Mouse (Mus musculus) CH12.LX (cell line): ENCODE results near the gene Vwa5b1. TPM values are rescaled to one million over a fixed set of nuclear protein-coding genes. Genes with fewer than 3 reads are reported as not detected.

Experiments
- DNase-seq: peaks from one replicate; pipeline ENCODE4 v3.0.0-alpha.2; 2013; ENCODE audit errors: extremely low read depth
- H3K27ac ChIP-seq: 2 replicates; pipeline ENCODE4 v1.5.1; 2012; ENCODE audit warnings: low read depth, mild to moderate bottlenecking, control low read depth, moderate library complexity; ENCODE audit not compliant: insufficient read depth
- H3K27me3 ChIP-seq: replicated peaks from 2 replicates; pipeline ENCODE3; 2012; ENCODE audit warnings: inconsistent platforms
- H3K36me3 ChIP-seq, 2 experiments: replicated peaks in 1 of 2; 2 replicates each; pipeline versions ENCODE3 to v1.6.1; 2012; ENCODE audit warnings: inconsistent platforms in 1 of 2, low read length in 1 of 2, mild to moderate bottlenecking in 1 of 2, mixed read lengths in 1 of 2, moderate library complexity in 1 of 2; ENCODE audit not compliant: control insufficient read depth in 1 of 2, insufficient read depth in 1 of 2
- H3K4me1 ChIP-seq, 2 experiments: 2 replicates each; pipeline ENCODE4 v1.6.1; 2012; ENCODE audit warnings: inconsistent platforms in 1 of 2, moderate library complexity in 1 of 2; ENCODE audit not compliant: insufficient read depth in 2 of 2, control insufficient read depth in 1 of 2
- H3K4me2 ChIP-seq: 2 replicates; pipeline ENCODE4 v1.6.1; 2012; ENCODE audit warnings: low read depth, mild to moderate bottlenecking, control low read depth; ENCODE audit not compliant: poor library complexity, insufficient read depth, severe bottlenecking
- H3K4me3 ChIP-seq, 3 experiments: fragments of 150-350 bp in 1 of 3; sonication (generic) in 1 of 3; replicated peaks in 1 of 3; 2 replicates each; pipeline versions ENCODE3 to v1.5.1; 2011 to 2012; ENCODE audit warnings: low read depth in 2 of 3, low read length in 2 of 3, mild to moderate bottlenecking in 2 of 3, moderate library complexity in 2 of 3, control low read depth in 1 of 3, improper control_type of control experiment in 1 of 3, inconsistent platforms in 1 of 3, mixed read lengths in 1 of 3; ENCODE audit not compliant: poor library complexity in 1 of 3
- H3K79me2 ChIP-seq: replicated peaks from 2 replicates; pipeline ENCODE4 v1.6.1; 2012; ENCODE audit warnings: mild to moderate bottlenecking, moderate library complexity; ENCODE audit not compliant: control insufficient read depth, poor library complexity, insufficient read depth, severe bottlenecking; ENCODE audit errors: extremely low read depth
- H3K9ac ChIP-seq: 2 replicates; pipeline ENCODE4 v1.6.1; 2012; ENCODE audit warnings: low read depth, mild to moderate bottlenecking, control low read depth, moderate library complexity; ENCODE audit not compliant: insufficient read depth
- H3K9me3 ChIP-seq: replicated peaks from 2 replicates; pipeline ENCODE3; 2012; ENCODE audit warnings: low read length, inconsistent platforms, mixed read lengths
- CHD2 ChIP-seq: IDR thresholded peaks from 2 replicates; pipeline ENCODE4 v1.6.1; 2011; ENCODE audit warnings: low read length, improper control_type of control experiment
- CTCF ChIP-seq, 2 experiments: IDR thresholded peaks in 1 of 2; conservative IDR thresholded peaks in 1 of 2; 2 replicates each; pipeline ENCODE4 v1.5.1; 2011 to 2012; ENCODE audit warnings: low read depth in 2 of 2, low read length in 2 of 2, improper control_type of control experiment in 1 of 2, inconsistent platforms in 1 of 2, mild to moderate bottlenecking in 1 of 2, moderate library complexity in 1 of 2
- ELF1 ChIP-seq: IDR thresholded peaks from 2 replicates; pipeline ENCODE4 v1.6.1; 2014; ENCODE audit warnings: low read depth, mild to moderate bottlenecking, inconsistent platforms, low read length, improper control_type of control experiment
- GABPA ChIP-seq: IDR thresholded peaks from 2 replicates; pipeline ENCODE4 v1.6.1; 2012; ENCODE audit warnings: low read depth, low read length, improper control_type of control experiment, inconsistent platforms; ENCODE audit not compliant: insufficient replicate concordance
- HCFC1 ChIP-seq: IDR thresholded peaks from 2 replicates; pipeline ENCODE4 v1.6.1; 2012; ENCODE audit warnings: low read depth, mild to moderate bottlenecking, inconsistent platforms, low read length, improper control_type of control experiment
- IRF4 ChIP-seq: IDR thresholded peaks from 2 replicates; pipeline ENCODE4 v1.6.1; 2014; ENCODE audit warnings: low read depth, mild to moderate bottlenecking, inconsistent platforms, low read length, improper control_type of control experiment
- MEF2A ChIP-seq: IDR thresholded peaks from 2 replicates; pipeline ENCODE4 v1.6.1; 2014; ENCODE audit warnings: low read depth, mild to moderate bottlenecking, inconsistent platforms, low read length, improper control_type of control experiment, borderline replicate concordance
- MXI1 ChIP-seq: IDR thresholded peaks from 2 replicates; pipeline ENCODE4 v1.6.1; 2011; ENCODE audit warnings: mild to moderate bottlenecking, low read depth, low read length, improper control_type of control experiment
- PAX5 ChIP-seq: IDR thresholded peaks from 2 replicates; pipeline ENCODE4 v1.6.1; 2012; ENCODE audit warnings: low read length, inconsistent platforms, mixed read lengths
- POLR2A ChIP-seq: IDR thresholded peaks from 2 replicates; pipeline ENCODE4 v1.6.1; 2011; ENCODE audit warnings: low read depth, mild to moderate bottlenecking, improper control_type of control experiment, low read length
- POLR2AphosphoS2 ChIP-seq: IDR thresholded peaks from 2 replicates; pipeline ENCODE4 v1.6.1; 2011; ENCODE audit warnings: low read depth, low read length, improper control_type of control experiment
- RAD21 ChIP-seq: IDR thresholded peaks from 2 replicates; pipeline ENCODE4 v1.6.1; 2011; ENCODE audit warnings: low read depth, mild to moderate bottlenecking, low read length, improper control_type of control experiment, moderate library complexity
- RCOR1 ChIP-seq: conservative IDR thresholded peaks from 2 replicates; pipeline ENCODE4 v1.6.1; 2012; ENCODE audit warnings: low read depth, mild to moderate bottlenecking, inconsistent platforms, low read length, improper control_type of control experiment
- SMC3 ChIP-seq: IDR thresholded peaks from 2 replicates; pipeline ENCODE4 v1.6.1; 2011; ENCODE audit warnings: low read depth, low read length, improper control_type of control experiment
- TBP ChIP-seq: conservative IDR thresholded peaks from 2 replicates; pipeline ENCODE4 v1.6.1; 2011; ENCODE audit warnings: low read depth, low read length, improper control_type of control experiment
- TCF12 ChIP-seq: IDR thresholded peaks from 2 replicates; pipeline ENCODE4 v1.6.1; 2014; ENCODE audit warnings: low read depth, mild to moderate bottlenecking, inconsistent platforms, low read length, improper control_type of control experiment
- USF2 ChIP-seq: conservative IDR thresholded peaks from 2 replicates; pipeline ENCODE4 v1.6.1; 2011; ENCODE audit warnings: low read depth, low read length, improper control_type of control experiment
- ZC3H11A ChIP-seq: IDR thresholded peaks from 2 replicates; pipeline ENCODE4 v1.6.1; 2012; ENCODE audit warnings: low read depth, mild to moderate bottlenecking, inconsistent platforms, low read length, improper control_type of control experiment
- ZKSCAN1 ChIP-seq: IDR thresholded peaks from 2 replicates; pipeline ENCODE4 v1.6.1; 2012; ENCODE audit warnings: low read depth, inconsistent platforms, low read length, improper control_type of control experiment, borderline replicate concordance
- ZNF384 ChIP-seq: IDR thresholded peaks from 2 replicates; pipeline ENCODE4 v1.6.1; 2012; ENCODE audit warnings: low read depth, low read length, improper control_type of control experiment, inconsistent platforms
- dilution Hi-C: fragments of 300-500 bp; cut with MboI; formaldehyde crosslinking; loops from 2 replicates; pipeline ENCODE4 v1.14.3; 2020; ENCODE audit warnings: low sequenced_read_pairs; ENCODE audit not compliant: extremely low pct_unique_long_range_greater_than_20kb, extremely low pct_ligation_motif_present
- in situ Hi-C: fragments of 300-500 bp; cut with MboI; formaldehyde crosslinking; loops from 3 replicates; pipeline ENCODE4 v1.14.3; 2019; ENCODE audit warnings: low sequenced_read_pairs, low pct_ligation_motif_present, low pct_unique_long_range_greater_than_20kb, mixed read lengths
- polyA plus RNA-seq: library from polyadenylated mRNA; unstranded; fragments of >175 nt; gene quantifications from 2 replicates; pipeline ENCODE4 v1.2.1, GENCODE M21; 2012; ENCODE audit warnings: low read depth; ENCODE audit not compliant: insufficient read length
- total RNA-seq, 2 experiments: library from RNA; depleted of rRNA; stranded (reverse); fragments of 300-350 nt in 1 of 2; fragments of >200 nt in 1 of 2; gene quantifications; 2 replicates each; pipeline ENCODE4 v1.2.3; 2012 to 2014

Vwa5b1 gene
- total and polyA plus RNA-seq, 3 experiments: not detected

DNA sequence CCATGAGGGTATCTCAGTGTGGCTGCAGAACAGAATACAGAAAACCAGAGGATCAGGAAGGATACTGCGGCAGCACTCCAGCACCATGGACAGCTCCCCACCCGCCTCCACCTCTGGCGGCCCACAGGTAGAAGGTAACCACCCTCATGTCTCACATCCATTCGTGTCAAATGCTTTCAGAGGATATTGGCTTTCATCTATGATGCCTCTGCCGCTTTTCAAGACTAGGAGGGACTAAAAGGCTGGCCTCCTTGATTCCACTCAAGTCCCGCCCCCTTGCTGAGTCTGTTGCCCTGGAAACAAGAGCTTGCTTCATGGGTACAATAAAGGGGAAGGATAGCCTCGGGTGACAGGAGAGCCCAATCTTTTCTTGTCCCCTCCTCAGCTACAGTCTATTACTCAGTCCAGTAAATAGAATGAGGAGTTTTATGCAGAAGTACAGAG lies 37.8 kb downstream of the Vwa5b1 start:
- dilution Hi-C loops (no loop called here), in situ Hi-C loops (no loop called here)
- no peaks in the 10 kb centered on the region for H3K36me3 ChIP-seq
- no peak overlapping the region for H3K27ac ChIP-seq
- H3K4me1 ChIP-seq: no peaks in the 10 kb centered on the region
- H3K4me2 ChIP-seq: no peak overlapping the region
- TF ChIP-seq HCFC1: no peak
- TF ChIP-seq TCF12: no peak
- TF ChIP-seq TBP: no peak
- no peak for TF ChIP-seq POLR2A
- no peak for TF ChIP-seq POLR2AphosphoS2
- TF ChIP-seq PAX5: no peak
- TF ChIP-seq, all 38 proteins: peak for 0
- Histone ChIP-seq H3K27me3 (peaks cover 40% of the 10 kb centered on the region), H3K9me3 (peaks cover 3% of the 10 kb centered on the region), H3K79me2 (no peaks in the 10 kb centered on the region), H3K4me3 (no peak overlapping the region), H3K9ac (no peak overlapping the region)
- DNase-seq: no peak

DNA sequence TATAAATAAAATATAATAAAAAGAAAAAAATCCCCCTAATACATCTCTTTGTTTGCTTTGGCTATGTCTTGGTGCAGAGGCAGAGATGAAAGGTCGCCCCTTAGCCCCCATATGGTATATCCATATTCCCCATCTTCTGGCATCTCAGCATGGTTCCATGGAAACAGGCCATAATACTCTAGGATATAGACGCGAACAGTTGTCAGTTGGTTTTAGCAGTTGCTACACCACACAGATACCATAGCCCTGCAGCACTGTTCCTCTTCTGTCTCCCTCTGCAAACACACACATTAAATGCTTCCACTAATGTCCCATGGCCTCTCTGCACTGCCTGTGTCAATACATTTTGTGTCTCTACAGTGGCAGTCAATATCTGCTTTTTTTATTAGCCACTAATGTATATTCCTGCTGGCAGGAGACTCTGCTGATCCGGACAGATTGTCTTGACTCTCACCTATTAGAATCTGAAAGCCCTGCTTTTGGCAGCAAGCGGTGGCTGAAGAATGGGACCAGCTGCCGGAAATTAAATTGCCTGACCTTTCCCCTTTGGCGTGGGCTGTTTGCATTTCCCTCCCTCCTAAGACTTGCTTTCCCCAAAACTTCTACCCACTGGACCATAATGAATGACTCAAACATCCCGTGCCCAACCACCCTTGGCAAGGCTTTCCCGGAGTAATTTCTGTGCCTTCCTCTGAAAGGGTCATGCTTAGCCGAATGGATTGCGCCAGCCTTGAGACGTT lies 39.1 kb downstream of the Vwa5b1 start:
- H3K36me3 ChIP-seq: no peaks in the 10 kb centered on the region
- no peak overlapping the region for H3K4me2 ChIP-seq
- H3K4me3 ChIP-seq: no peak overlapping the region
- dilution Hi-C loops (no loop called here), in situ Hi-C loops (no loop called here)
- H3K9me3 ChIP-seq: peaks cover 3% of the 10 kb centered on the region
- no peaks in the 10 kb centered on the region for H3K79me2 ChIP-seq
- H3K27ac ChIP-seq: no peak overlapping the region
- no peak overlapping the region for H3K9ac ChIP-seq
- no peak for DNase-seq
- H3K27me3 ChIP-seq: peaks cover 42% of the 10 kb centered on the region
- no peak for TF ChIP-seq GABPA
- TF ChIP-seq POLR2AphosphoS2: no peak
- TF ChIP-seq ZKSCAN1: no peak
- no peak for TF ChIP-seq MEF2A
- TF ChIP-seq ZNF384: no peak
- TF ChIP-seq USF2: no peak
- no peak for TF ChIP-seq CHD2
- no peak for TF ChIP-seq ELF1
- no peak for TF ChIP-seq SMC3
- TF ChIP-seq CTCF (conservative IDR thresholded peaks at IDR 0.05 in 1 of 2, IDR thresholded peaks at IDR 0.05 in 1 of 2; ENCODE audit: low read depth in 2 of 2, low read length in 2 of 2): no peak
- TF ChIP-seq MXI1: no peak
- no peak for TF ChIP-seq ZC3H11A
- TF ChIP-seq IRF4: no peak
- TF ChIP-seq RAD21: no peak
- no peak for TF ChIP-seq RCOR1
- H3K4me1 ChIP-seq: no peaks in the 10 kb centered on the region
